Mouse (Mus musculus) layer of hippocampus, adult 2 months (tissue): ENCODE data around the gene Wnt8b. TPM values are rescaled to one million over a fixed set of nuclear protein-coding genes. Genes with fewer than 3 reads are reported as not detected.

Experiments used
- DNase-seq, 2 experiments: peaks; one replicate each; pipeline ENCODE4 v3.0.0; 2022; ENCODE audit warnings: low spot score in 2 of 2
- H3K27ac ChIP-seq: fragments of 200-600 bp; 2 replicates; pipeline ENCODE4 v1.8.1; 2022
- H3K4me3 ChIP-seq: fragments of 200-600 bp; 2 replicates; pipeline ENCODE4 v1.8.1; 2022; ENCODE audit warnings: mild to moderate bottlenecking
- CTCF ChIP-seq: fragments of 200-600 bp; conservative IDR thresholded peaks from 2 replicates; pipeline ENCODE4 v1.8.1; 2022; ENCODE audit warnings: antibody characterized with exemption, mild to moderate bottlenecking, moderate library complexity
- total RNA-seq, 2 experiments: library from RNA; stranded (reverse); gene quantifications; 2 replicates each; pipeline ENCODE4 v1.2.3; 2021

Wnt8b gene
- total RNA-seq, 2 experiments from 2014 or later: 0.17 TPM; not detected in 1

- Histone ChIP-seq H3K27ac (no peak overlapping the region), H3K4me3 (no peak overlapping the region)
- no peak for DNase-seq
- TF ChIP-seq CTCF: peak; percentile 10; the same call in 1 of the 2 replicates
Observed at GRCm38 (mm10) chr19:44514521-44515451, 21.5 kb downstream of the Wnt8b start.

DNA sequence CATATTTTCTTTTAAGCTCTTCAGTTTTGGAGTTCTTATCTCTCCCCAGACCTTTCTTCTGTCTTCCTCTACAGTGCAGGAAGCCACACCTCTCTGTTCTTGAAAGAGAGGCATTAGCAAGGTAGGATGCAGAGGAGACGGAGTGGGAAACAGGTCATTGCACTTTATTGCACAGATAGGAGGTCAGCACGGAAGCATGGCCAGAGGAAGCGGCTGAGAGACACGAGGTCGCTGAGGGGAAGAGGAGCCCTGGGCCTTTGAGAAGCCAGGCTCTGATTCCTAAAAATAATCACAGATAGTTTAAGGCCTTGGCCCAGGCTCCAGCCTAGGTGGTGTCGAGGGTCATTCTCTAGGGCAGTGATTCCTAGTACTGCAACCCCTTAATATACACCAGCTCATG, 22.5 kb downstream of the Wnt8b start:
- Histone ChIP-seq H3K27ac (no peak overlapping the region), H3K4me3 (no peak overlapping the region)
- DNase-seq: no peak
- no peak for TF ChIP-seq CTCF

DNA sequence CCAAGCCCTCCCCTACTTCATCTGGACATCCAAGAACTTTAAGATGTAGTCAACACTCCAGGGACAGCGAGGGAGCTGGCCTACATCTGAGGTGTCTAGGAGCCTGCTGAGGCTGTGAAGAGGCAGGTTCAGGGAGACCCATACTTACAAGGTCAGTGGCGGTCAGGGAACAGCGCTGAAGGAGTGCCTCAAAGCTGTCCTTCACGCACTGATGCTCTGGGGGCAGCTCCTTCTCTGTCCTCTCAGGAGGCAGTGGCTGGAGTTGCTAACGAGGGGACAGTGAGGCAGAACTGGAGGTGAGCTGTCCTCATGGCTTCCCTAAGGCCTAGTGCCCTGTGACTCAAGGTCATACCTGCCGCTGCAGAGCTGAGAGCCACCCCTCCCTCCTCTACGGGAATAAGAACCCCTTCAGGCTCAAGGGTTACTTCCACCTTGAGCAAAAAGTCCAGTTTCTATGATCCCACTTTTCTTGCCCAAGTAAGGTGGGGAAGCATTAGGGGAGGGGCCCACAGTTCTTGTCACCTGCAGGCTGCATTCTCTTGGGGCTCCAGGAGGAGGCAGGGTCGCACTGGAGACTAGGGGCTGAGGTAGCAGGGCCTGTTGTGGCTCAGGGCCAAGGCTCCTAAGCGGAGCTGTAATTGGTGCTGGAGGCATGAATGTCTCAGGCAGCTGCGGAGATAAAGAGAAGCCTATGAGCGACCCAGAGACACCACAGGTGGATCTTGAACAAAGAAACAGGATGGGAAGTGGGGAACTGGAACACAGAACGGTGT, 24.9 kb downstream of the Wnt8b start:
- DNase-seq: no peak
- no peak overlapping the region for H3K27ac ChIP-seq
- H3K4me3 ChIP-seq: no peak overlapping the region
- TF ChIP-seq CTCF: peak; percentile 18

GRCm38 (mm10) chr19:44519152-44519551, 25.9 kb downstream of the Wnt8b start:
- H3K27ac ChIP-seq: no peak overlapping the region
- H3K4me3 ChIP-seq: no peak overlapping the region
- peak; percentile 53 for TF ChIP-seq CTCF
- DNase-seq: no peak

GRCm38 (mm10) chr19:44525551-44526205, 32.4 kb downstream of the Wnt8b start:
- no peak overlapping the region for H3K4me3 ChIP-seq
- no peak for TF ChIP-seq CTCF
- no peak for DNase-seq
- H3K27ac ChIP-seq: no peak overlapping the region

- H3K27ac ChIP-seq: no peak overlapping the region
- no peak overlapping the region for H3K4me3 ChIP-seq
- TF ChIP-seq CTCF: no peak
- no peak for DNase-seq
Observed at GRCm38 (mm10) chr19:44530018-44530417, 36.7 kb downstream of the Wnt8b start.

DNA sequence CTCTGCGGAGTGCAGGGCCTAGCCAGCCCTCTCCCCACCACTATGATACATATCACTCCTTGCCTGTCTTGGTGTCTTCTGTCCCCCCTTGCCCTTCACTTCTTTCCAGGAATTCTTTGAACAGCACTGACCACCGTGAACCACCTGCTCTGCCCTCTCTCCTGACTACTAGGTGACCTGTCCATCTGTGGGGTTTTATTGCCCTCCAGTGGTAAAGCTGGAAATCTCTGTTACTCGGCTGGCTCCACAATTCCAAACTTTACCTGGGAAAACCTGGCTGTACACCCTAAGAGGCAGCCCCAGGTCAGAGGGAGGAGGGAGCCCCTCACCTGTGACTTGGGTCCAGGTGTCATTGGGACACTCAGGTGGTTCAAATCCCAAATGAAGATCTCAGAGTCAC, 42.1 kb downstream of the Wnt8b start:
- peak; percentile 73 for TF ChIP-seq CTCF

GRCm38 (mm10) chr19:44537416-44537815, 44.1 kb downstream of the Wnt8b start:
- TF ChIP-seq CTCF: no peak
- no peak for DNase-seq
- Histone ChIP-seq H3K4me3 (no peak overlapping the region), H3K27ac (no peak overlapping the region)

More for the DNA sequence above, 42.1 kb downstream of the Wnt8b start:
- no peak for DNase-seq
- Histone ChIP-seq H3K27ac (no peak overlapping the region), H3K4me3 (no peak overlapping the region)

DNA sequence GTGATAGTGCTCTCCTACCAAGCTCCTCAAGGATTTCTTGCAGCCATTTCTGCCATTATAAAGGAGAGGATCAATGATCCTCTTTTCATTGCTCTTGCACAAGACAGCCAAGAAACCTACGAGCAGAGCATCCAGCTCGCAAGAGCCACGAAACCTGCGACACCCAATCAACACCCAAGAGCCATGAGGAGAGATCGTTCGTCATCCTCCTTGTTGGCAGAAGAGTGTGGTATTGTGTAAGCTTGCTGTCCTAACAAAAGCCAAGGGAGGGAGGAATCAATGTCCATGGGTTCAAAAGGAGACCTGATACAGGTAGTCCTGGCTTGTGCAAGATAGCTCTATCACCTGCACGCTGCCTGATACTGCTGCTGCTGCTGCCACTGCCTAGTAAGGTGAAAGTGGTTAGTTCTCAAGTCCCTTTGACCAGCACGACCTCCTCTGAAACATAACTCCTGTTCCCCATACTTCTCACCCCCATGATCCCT, 49.5 kb downstream of the Wnt8b start:
- Histone ChIP-seq H3K27ac (no peak overlapping the region), H3K4me3 (no peak overlapping the region)
- no peak for DNase-seq
- TF ChIP-seq CTCF: no peak

- TF ChIP-seq CTCF: no peak
- H3K4me3 ChIP-seq: no peak overlapping the region
- H3K27ac ChIP-seq: no peak overlapping the region
- no peak for DNase-seq
Observed at GRCm38 (mm10) chr19:44544372-44544771, 51.1 kb downstream of the Wnt8b start.

GRCm38 (mm10) chr19:44544775-44545174, 51.5 kb downstream of the Wnt8b start:
- peak; percentile 88 for TF ChIP-seq CTCF
- H3K27ac ChIP-seq: no peak overlapping the region
- H3K4me3 ChIP-seq: peak overlapping the region; percentile 47
- DNase-seq: peak; percentile 41 to 81

DNA sequence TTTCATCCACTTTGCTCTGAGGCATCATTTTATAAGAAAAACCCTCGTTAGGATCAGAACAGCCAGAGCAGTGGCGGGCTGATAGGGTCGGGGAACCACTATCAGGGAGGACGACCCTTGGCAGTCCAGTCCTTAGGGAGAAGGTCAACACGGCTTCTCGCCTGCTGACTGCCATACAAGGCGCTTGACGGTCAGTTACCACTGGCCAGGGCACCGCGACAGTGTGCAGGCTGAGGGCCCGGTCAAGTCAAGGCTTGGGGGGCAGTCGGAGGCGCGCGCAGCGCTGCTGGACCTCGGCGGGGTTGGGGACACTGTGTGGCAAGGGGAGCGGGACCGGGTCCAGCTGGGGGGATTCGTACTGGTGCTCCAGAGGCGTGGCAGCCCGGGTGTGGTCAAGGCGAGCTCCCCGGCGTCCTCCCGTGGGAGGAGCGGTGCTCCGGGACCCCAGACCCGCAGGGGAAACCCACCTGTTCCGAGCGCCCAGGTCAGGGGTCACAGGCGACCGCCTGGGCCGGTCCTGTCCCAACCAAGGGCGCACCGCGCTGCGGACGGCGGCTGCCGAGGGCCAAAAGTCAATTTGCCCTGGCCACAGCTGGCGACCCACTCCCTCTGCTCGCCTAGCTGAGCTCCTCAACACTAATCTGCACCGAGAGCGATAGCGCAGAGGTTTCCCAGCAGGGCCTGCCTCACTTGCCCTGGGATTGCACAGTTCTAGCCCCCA, 52.2 kb downstream of the Wnt8b start, which contains the start of gene Sec31b:
Gene Sec31b, minus strand, starts transcription at position 544 of the 721 bp plus-strand sequence.
- Histone ChIP-seq H3K4me3 (peak within 1 kb of the TSS; percentile 47), H3K27ac (no peak within 1 kb of the TSS)
- DNase-seq: no peak
- TF ChIP-seq CTCF: no peak
